Mouse (Mus musculus) liver, embryonic 12.5 days (tissue): ENCODE results near the gene Rnase10. TPM values are rescaled to one million over a fixed set of nuclear protein-coding genes. Genes with fewer than 3 reads are reported as not detected.
A peak's percentile ranks its signal among the peaks of the same experiment; 100 is the strongest.
"Not testable (repeated sequence)": the region's sequence is repeated elsewhere in the genome, so short reads cannot be mapped to it uniquely, and the experiment has no call there.

ENCODE experiments used
- ATAC-seq: fragments of 200-750 bp; cut with Nextera tagmentation; 2 replicates; pipeline ENCODE4 v1.8.0; 2017; ENCODE audit warnings: moderate number of reproducible peaks, mild to moderate bottlenecking, moderate library complexity
- H3K27ac ChIP-seq: fragments of 300-500 bp; sonication (generic); 2 replicates; pipeline ENCODE4 v1.5.1; 2016; ENCODE audit warnings: mild to moderate bottlenecking
- H3K27me3 ChIP-seq: fragments of 300-500 bp; sonication (generic); replicated peaks from 2 replicates; pipeline ENCODE4 v1.6.1; 2016; ENCODE audit warnings: mild to moderate bottlenecking, moderate library complexity
- H3K36me3 ChIP-seq: fragments of 300-500 bp; sonication (generic); 2 replicates; pipeline ENCODE4 v1.6.1; 2016; ENCODE audit warnings: mild to moderate bottlenecking, moderate library complexity
- H3K4me1 ChIP-seq: fragments of 300-500 bp; sonication (generic); 2 replicates; pipeline ENCODE4 v1.6.1; 2016
- H3K4me2 ChIP-seq: fragments of 300-500 bp; sonication (generic); 2 replicates; pipeline ENCODE4 v1.6.1; 2016; ENCODE audit warnings: mild to moderate bottlenecking, moderate library complexity
- H3K4me3 ChIP-seq: fragments of 300-500 bp; sonication (generic); 2 replicates; pipeline ENCODE4 v1.5.1; 2016; ENCODE audit warnings: mild to moderate bottlenecking, moderate library complexity
- H3K9ac ChIP-seq: fragments of 300-500 bp; sonication (generic); 2 replicates; pipeline ENCODE4 v1.6.1; 2016; ENCODE audit warnings: mild to moderate bottlenecking, moderate library complexity
- H3K9me3 ChIP-seq: fragments of 300-500 bp; sonication (generic); replicated peaks from 2 replicates; pipeline ENCODE4 v1.6.1; 2016; ENCODE audit warnings: mild to moderate bottlenecking, moderate library complexity
- WGBS: fragments of 180-500 bp; shearing (Covaris S2); methylation state at CpG from one replicate; pipeline ENCODE4 v1.1.7; 2016; ENCODE audit not compliant: insufficient replicate concordance; 5-methylcytosine and 5-hydroxymethylcytosine counted together
- polyA plus RNA-seq: library from polyadenylated mRNA; unstranded; fragments of >200 nt; fragmentation: Nextera tagmentation; extraction: Ambion mirVana; gene quantifications from 2 replicates; pipeline ENCODE4 v1.2.1, GENCODE M21; 2016

The Rnase10 gene
- 0.07 TPM in 1 of 2 replicates, not detected in the other for polyA plus RNA-seq

DNA sequence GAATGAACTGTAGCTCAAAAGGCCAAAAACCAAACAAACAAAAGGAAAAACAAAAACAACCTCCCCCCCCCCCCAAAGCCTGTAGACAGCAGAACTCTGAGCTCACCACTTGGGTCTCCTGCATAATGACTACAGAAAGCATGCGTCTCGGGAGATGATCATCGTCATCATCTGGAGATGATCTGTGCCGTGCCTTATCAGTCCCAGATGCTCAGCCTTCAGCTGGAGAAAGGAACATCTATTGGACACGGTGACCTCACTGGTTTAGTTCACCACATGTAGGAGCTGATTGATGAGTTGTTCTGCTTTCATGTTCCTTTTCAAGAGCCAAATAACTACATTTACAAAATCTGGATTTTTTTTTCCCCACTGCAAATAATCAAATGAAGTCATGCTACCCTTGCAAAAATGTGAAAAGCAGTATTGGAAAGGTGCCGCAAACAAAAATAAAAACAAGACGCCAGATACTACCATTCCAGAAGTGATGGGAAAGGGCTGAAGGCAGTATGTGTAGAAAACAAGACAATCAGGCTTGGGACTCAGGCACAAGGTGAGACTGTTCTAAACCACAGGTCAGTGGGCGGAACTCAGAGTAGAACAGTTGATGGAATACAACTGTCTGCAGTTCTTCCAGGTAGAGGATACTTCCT is at the start of gene Rnase10:
Rnase10 (plus strand) TSS at position 600 of the 650 bp plus-strand sequence.
- H3K27ac ChIP-seq, result no peak within 1 kb of the TSS
- ATAC-seq, result no peak
- H3K4me3 ChIP-seq, result no peak within 1 kb of the TSS
- no peaks in the 10 kb centered on the region for H3K36me3 ChIP-seq
- H3K9me3 ChIP-seq, result no peaks in the 10 kb centered on the region
- H3K9ac ChIP-seq, result no peak within 1 kb of the TSS
- no peak within 1 kb of the TSS for H3K4me2 ChIP-seq
- no peaks in the 10 kb centered on the region for H3K4me1 ChIP-seq
- WGBS, result 63% methylated on average over 8 of the region's 8 CpGs
- no peaks in the 10 kb centered on the region for H3K27me3 ChIP-seq

- H3K36me3 ChIP-seq, H3K9me3 ChIP-seq, H3K27me3 ChIP-seq, H3K9ac ChIP-seq, H3K4me3 ChIP-seq: not testable (repeated sequence)
- WGBS, result 41% methylated on average over 5 of the region's 5 CpGs
- ATAC-seq, result peak; percentile 77
- Histone ChIP-seq H3K4me1 (peaks cover 29% of the 10 kb centered on the region), H3K27ac (peak overlapping the region; percentile 76), H3K4me2 (peak overlapping the region; percentile 44)
Observed at GRCm38 (mm10) chr14:50958289-50958995, 49.1 kb upstream of the Rnase10 start.

GRCm38 (mm10) chr14:50968216-50968980 is 39.2 kb upstream of the Rnase10 start:
- 76% methylated on average over 5 of the region's 5 CpGs for WGBS
- H3K4me1 ChIP-seq, result peaks cover 14% of the 10 kb centered on the region; the same call in 1 of the 2 replicates

DNA sequence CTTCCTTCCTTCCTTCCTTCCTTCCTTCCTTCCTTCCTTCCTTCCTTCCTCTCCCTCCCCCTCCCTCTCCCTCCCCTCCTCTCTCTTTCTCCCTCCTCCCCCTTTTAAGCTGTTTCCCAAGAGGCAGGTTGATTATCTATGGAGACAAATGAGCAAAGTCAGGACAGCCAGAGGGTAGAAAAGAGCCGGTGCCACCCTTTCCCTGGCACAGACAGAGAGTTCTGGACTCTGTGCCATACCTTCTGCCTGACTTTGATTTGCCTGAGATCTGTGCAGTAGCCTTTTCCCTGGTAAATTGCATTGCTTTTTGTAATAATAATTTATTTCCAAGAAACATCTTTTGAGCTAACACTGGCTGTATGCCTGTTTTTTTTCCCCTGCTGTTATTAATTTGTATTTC is 38.5 kb upstream of the Rnase10 start:
- Histone ChIP-seq H3K4me1 (peaks cover 14% of the 10 kb centered on the region; the same call in 1 of the 2 replicates), H3K36me3 (0 out of 2 replicates have a peak, but pooled peaks cover 7% of the 10 kb centered on the region), H3K27me3 (no peaks in the 10 kb centered on the region), H3K27ac (no peak overlapping the region), H3K4me3 (no peak overlapping the region), H3K9me3 (no peaks in the 10 kb centered on the region), H3K9ac (no peak overlapping the region), H3K4me2 (no peak overlapping the region)
- no peak for ATAC-seq
- 50% methylated on average over 1 of the region's 1 CpGs for WGBS

More at GRCm38 (mm10) chr14:50968216-50968980, 39.2 kb upstream of the Rnase10 start:
- H3K9ac ChIP-seq, result no peak overlapping the region
- ATAC-seq, result no peak
- no peak overlapping the region for H3K4me2 ChIP-seq
- H3K9me3 ChIP-seq, result no peaks in the 10 kb centered on the region
- H3K36me3 ChIP-seq, result 0 out of 2 replicates have a peak, but pooled peaks cover 7% of the 10 kb centered on the region
- H3K27ac ChIP-seq, result no peak overlapping the region
- H3K4me3 ChIP-seq, result no peak overlapping the region
- no peaks in the 10 kb centered on the region for H3K27me3 ChIP-seq

- Histone ChIP-seq H3K27ac (no peak overlapping the region), H3K9me3 (no peaks in the 10 kb centered on the region), H3K4me3 (no peak overlapping the region), H3K27me3 (no peaks in the 10 kb centered on the region), H3K36me3 (no peaks in the 10 kb centered on the region), H3K4me1 (peaks cover 14% of the 10 kb centered on the region; the same call in 1 of the 2 replicates), H3K9ac (0 out of 2 replicates have a peak overlapping the region, but pooled peaks have one; percentile 12), H3K4me2 (no peak overlapping the region)
- no peak for ATAC-seq
- 25% methylated on average over 12 of the region's 12 CpGs for WGBS
Observed at GRCm38 (mm10) chr14:50969558-50970544, 37.7 kb upstream of the Rnase10 start.

DNA sequence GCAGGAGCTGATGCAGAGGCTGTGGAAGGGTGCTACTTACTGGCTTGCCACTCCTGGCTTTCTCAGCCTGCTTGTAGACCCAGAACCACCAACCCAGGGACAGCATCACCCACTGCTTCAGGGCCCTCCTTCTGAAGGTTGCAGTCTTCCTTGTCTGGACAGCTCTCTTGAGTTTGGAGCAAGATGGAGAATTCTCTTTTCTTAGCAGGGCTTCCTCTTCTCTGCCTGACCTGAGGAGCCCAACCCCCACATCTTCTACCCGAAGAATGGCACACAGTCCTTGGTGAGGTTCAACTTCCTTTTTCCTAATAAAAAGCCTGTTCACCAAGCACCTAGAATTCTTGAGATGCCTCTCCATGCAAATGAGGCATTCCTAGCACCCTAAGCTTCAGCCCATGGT is 36.7 kb upstream of the Rnase10 start:
- no peak for ATAC-seq
- Histone ChIP-seq H3K4me2 (no peak overlapping the region), H3K27ac (no peak overlapping the region), H3K4me1 (peaks cover 14% of the 10 kb centered on the region; the same call in 1 of the 2 replicates), H3K36me3 (no peaks in the 10 kb centered on the region), H3K4me3 (no peak overlapping the region), H3K27me3 (no peaks in the 10 kb centered on the region), H3K9me3 (no peaks in the 10 kb centered on the region), H3K9ac (no peak overlapping the region)
- WGBS, result 27% methylated on average over 1 of the region's 1 CpGs

GRCm38 (mm10) chr14:50973054-50973453 is 34.5 kb upstream of the Rnase10 start:
- not testable (repeated sequence) for H3K4me2 ChIP-seq, H3K27me3 ChIP-seq, ATAC-seq, H3K36me3 ChIP-seq, H3K27ac ChIP-seq, H3K9me3 ChIP-seq, H3K9ac ChIP-seq, H3K4me3 ChIP-seq
- 62% methylated on average over 5 of the region's 5 CpGs for WGBS
- H3K4me1 ChIP-seq, result peaks cover 14% of the 10 kb centered on the region; the same call in 1 of the 2 replicates

GRCm38 (mm10) chr14:50973700-50974099 is 33.9 kb upstream of the Rnase10 start:
- Histone ChIP-seq H3K9me3 (no peaks in the 10 kb centered on the region), H3K27me3 (no peaks in the 10 kb centered on the region), H3K9ac (no peak overlapping the region), H3K4me2 (no peak overlapping the region), H3K4me1 (peaks cover 14% of the 10 kb centered on the region; the same call in 1 of the 2 replicates), H3K4me3 (no peak overlapping the region), H3K36me3 (no peaks in the 10 kb centered on the region), H3K27ac (no peak overlapping the region)
- no peak for ATAC-seq
- WGBS, result 54% methylated on average over 4 of the region's 4 CpGs

GRCm38 (mm10) chr14:50975001-50975400 is 32.5 kb upstream of the Rnase10 start:
- Histone ChIP-seq H3K4me1 (peaks cover 7% of the 10 kb centered on the region; the same call in 1 of the 2 replicates), H3K27ac (no peak overlapping the region), H3K4me3 (no peak overlapping the region), H3K4me2 (no peak overlapping the region), H3K9ac (no peak overlapping the region), H3K9me3 (no peaks in the 10 kb centered on the region), H3K36me3 (no peaks in the 10 kb centered on the region), H3K27me3 (no peaks in the 10 kb centered on the region)
- ATAC-seq, result no peak
- 38% methylated on average over 5 of the region's 5 CpGs for WGBS

DNA sequence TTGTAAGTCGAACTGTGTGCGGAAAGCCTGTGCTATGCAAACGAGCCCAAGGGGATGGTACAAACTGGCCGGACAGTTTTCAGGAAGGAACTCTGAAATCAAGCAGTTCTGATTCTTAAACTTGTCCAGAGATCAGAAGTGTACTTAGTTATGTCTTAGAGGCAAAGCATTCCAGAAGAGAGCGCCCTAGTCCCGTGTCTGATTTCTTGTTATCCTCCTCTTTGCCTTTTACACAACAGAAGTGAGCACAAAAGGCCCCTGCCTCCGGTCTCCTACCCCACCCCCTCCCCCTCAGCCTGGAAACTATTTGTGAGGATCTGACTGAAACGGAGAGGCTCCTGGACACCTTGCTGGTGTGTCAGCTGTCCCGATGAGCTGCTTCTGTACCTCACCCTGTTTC is 30.9 kb upstream of the Rnase10 start:
- Histone ChIP-seq H3K27ac (no peak overlapping the region), H3K36me3 (no peaks in the 10 kb centered on the region), H3K9me3 (no peaks in the 10 kb centered on the region), H3K4me3 (no peak overlapping the region), H3K9ac (no peak overlapping the region), H3K27me3 (no peaks in the 10 kb centered on the region), H3K4me1 (peaks cover 6% of the 10 kb centered on the region; the same call in 1 of the 2 replicates), H3K4me2 (no peak overlapping the region)
- 34% methylated on average over 9 of the region's 9 CpGs for WGBS
- ATAC-seq, result no peak

GRCm38 (mm10) chr14:50978451-50978850 is 29.1 kb upstream of the Rnase10 start:
- not testable (repeated sequence) for H3K36me3 ChIP-seq, H3K4me1 ChIP-seq, H3K4me3 ChIP-seq, ATAC-seq, H3K9ac ChIP-seq, H3K27ac ChIP-seq, H3K27me3 ChIP-seq, H3K9me3 ChIP-seq, H3K4me2 ChIP-seq
- 39% methylated on average over 6 of the region's 6 CpGs for WGBS
